Mouse (Mus musculus) inflammation-experienced regulatory T-cells, adult 16 weeks (primary cell): ENCODE data around the gene Nlrc5. TPM values are rescaled to one million over a fixed set of nuclear protein-coding genes. Genes with fewer than 3 reads are reported as not detected.

Experiments used
- polyA plus RNA-seq: library from polyadenylated mRNA; unstranded; fragments of 100-300 nt; shearing (Covaris generic); gene quantifications from one replicate; pipeline ENCODE4 v1.2.1, GENCODE M21; 2017

Nlrc5 gene
- polyA plus RNA-seq = 308 TPM

DNA sequence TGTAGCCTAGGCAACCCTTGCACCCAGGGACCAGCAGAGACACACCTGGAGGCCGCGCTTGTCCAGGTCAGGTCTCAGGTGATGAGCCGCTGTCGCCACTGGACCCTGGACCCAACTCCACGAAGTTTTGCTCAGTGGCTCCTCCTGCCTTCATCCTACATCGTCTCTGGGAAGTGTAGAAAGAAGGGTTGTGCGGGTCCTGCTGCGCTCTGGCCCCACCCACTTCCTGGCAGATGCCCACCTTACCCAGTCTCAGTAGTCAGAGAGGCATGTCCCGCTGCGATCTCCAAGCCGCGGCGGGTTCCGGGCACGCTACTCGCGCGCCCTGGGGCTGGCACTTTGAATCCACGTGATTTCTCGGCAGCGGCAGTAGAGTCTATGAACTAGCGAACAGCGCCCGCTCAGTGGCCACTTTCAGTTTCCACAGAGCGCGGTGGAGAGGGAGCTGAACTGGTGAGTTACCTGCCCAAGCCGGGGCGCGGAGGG is at the start of gene Nlrc5:
Gene Nlrc5 (plus strand): TSS at position 376 of the 486 bp plus-strand sequence.

DNA sequence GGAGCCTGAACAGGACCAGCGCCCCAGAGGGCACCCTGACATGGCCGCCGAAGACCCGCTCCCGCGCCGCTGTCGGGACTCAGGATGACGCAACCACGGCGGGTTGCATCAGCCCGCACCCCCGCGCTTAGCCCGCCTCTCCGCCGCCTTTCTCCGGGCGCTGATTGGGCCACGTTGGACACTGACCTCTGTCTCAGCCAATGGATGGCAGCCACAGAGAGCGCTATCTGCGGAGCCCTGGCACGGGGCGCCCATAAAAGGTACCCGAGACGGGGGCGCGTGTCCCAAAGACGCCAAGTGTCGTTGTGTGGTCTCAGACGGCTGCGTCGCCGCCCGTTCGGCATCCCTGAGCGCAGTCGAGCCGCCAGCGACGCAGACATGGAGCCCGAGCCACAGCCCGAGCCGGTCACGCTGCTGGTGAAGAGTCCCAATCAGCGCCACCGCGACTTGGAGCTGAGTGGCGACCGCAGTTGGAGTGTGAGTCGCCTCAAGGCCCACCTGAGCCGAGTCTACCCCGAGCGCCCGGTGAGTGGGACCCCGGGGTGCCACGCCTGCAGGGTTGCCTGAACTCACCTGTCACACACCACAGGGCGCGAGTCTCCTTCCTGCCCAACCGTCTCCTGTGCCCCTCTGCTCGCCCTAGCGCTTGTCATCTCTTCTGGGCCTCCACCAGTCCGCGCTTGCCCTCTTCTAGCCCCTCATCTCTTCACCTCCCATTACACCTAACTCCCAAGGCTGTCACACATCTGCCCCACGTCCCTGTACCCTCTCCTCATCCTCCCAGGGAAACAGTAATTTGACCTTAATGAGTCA is 47.7 kb upstream of the Nlrc5 start, which contains the start of gene Herpud1:
Gene Herpud1 (plus strand): TSS at position 225 of the 813 bp plus-strand sequence.

DNA sequence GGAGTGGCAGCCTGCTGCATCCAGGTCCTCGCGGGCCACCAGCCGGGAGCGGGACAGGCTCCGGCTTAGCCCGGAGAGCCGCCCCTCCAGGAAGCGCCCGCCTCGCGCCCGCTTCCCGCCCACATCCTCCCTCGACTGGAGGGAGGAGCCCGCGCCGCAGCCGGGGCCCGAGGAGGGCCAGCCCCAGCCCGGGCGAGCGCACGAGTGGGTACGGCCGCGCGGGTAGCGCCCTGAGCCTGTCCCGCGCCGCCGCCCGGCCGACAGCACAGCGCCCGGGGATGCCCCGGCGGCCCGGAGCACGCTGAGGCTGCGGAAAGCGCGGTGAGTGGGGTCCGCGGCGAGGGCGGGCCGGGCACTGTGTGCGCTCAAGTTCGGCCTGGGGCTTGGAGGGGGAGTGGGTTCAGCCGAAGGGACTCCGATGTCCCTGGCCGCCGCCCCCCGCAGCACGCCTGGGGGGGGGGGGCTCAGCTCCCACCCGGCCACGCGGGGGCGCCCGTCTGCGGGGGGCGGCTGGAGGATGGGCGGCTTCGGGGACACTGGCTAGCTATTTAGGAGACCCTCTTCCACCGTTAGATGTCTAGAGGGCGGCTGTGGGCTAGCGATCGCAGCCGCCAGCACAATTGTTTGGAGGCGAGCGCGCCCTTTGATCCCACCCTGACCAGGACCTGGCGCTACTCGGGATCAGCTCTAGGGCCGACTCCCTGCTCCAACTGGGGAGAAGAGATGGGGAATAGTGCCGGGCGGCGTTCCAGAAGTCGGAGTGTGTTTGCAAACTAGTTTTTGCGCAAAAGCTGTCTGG is 98.9 kb downstream of the Nlrc5 start, which contains the start of gene Cpne2:
Gene Cpne2 (plus strand): TSS at position 118 of the 799 bp plus-strand sequence.

Other genes with a start within 250 kb of the Nlrc5 start
- gene Nup93, start 219.8 kb upstream of the Nlrc5 start, polyA plus RNA-seq = 52.0 TPM
- gene Slc12a3, start 105.2 kb upstream of the Nlrc5 start, polyA plus RNA-seq = 0.17 TPM
- 161 TPM for gene Herpud1, start 47.9 kb upstream of the Nlrc5 start, polyA plus RNA-seq
- gene Cpne2, start 98.6 kb downstream of the Nlrc5 start, polyA plus RNA-seq = 0.32 TPM
- gene Rspry1, start 167.6 kb downstream of the Nlrc5 start, polyA plus RNA-seq = 82.2 TPM
- gene Fam192a, start 167.6 kb downstream of the Nlrc5 start, polyA plus RNA-seq = 94.1 TPM
- gene Arl2bp, start 232.2 kb downstream of the Nlrc5 start, polyA plus RNA-seq = 42.7 TPM